In genomic region chr15:31281830-31282229, GRCm38 (mm10) we compare ENCODE assay signal across 20 mouse cellular contexts. TPM values are rescaled to one million over a fixed set of nuclear protein-coding genes. Genes with fewer than 3 reads are reported as not detected.
DNase-seq lines count a peak whose midpoint lies in the region; ATAC-seq and TF ChIP-seq lines count a peak whose summit lies in the region.
"Had no signal": no experiment of that assay in that cellular context is flagged by ENCODE, and none has a peak within 500 bp of the region (broad histone marks: within the 10 kb centered on the region; RNA-seq: fewer than 3 reads in every experiment).

No protein-coding gene starts in this region.

- no peak; the same call in 1 of the 2 replicates for ATAC-seq in liver, postnatal 0 days
- ATAC-seq in megakaryocyte progenitor cell, adult 5-6 weeks (replicated peaks; ENCODE audit: poor library complexity), result peak; percentile 56
- ATAC-seq in midbrain, postnatal 0 days (ENCODE audit: low FRiP score), result no peak
- ATAC-seq in forebrain, embryonic 14.5 days, result no peak
- ATAC-seq: forebrain, postnatal 0 days; inflammation-experienced regulatory T-cells, adult 6 months had no signal

- H3K4me2 ChIP-seq in liver, postnatal 0 days (ENCODE audit: low read depth, low read length), result no peak overlapping the region
- 0 out of 2 replicates have a peak overlapping the region, but pooled peaks have one; percentile 26 for H3K4me2 ChIP-seq in midbrain, postnatal 0 days (ENCODE audit: low read depth, low read length, poor library complexity, severe bottlenecking)
- H3K4me2 ChIP-seq in forebrain, embryonic 14.5 days (ENCODE audit: low read length), result no peak overlapping the region
- H3K4me2 ChIP-seq: heart, embryonic 12.5 days had no signal

- no peaks in the 10 kb centered on the region for H3K9me3 ChIP-seq in liver, postnatal 0 days (ENCODE audit: low read length)
- no peaks in the 10 kb centered on the region for H3K9me3 ChIP-seq in midbrain, postnatal 0 days (ENCODE audit: low read length)
- H3K9me3 ChIP-seq in forebrain, embryonic 14.5 days (replicated peaks; ENCODE audit: control insufficient read depth, low read length), result no peaks in the 10 kb centered on the region
- H3K9me3 ChIP-seq: heart, embryonic 12.5 days; megakaryocyte, embryonic 14.5 days had no signal

- 55% methylated on average over 13 of the region's 13 CpGs for WGBS in liver, postnatal 0 days (ENCODE audit: insufficient replicate concordance)
- 44% methylated on average over 13 of the region's 13 CpGs for WGBS in midbrain, postnatal 0 days
- WGBS in forebrain, embryonic 14.5 days, result 84% methylated on average over 13 of the region's 13 CpGs

- TF ChIP-seq CTCF in liver, postnatal 0 days (IDR thresholded peaks at IDR 0.05; ENCODE audit: low read depth), result no peak
- TF ChIP-seq CTCF in brain, embryonic 14.5 days (IDR thresholded peaks at IDR 0.05; ENCODE audit: borderline replicate concordance, extremely low read depth, insufficient read depth, insufficient read length), result no peak
- TF ChIP-seq CTCF in midbrain, postnatal 0 days (IDR thresholded peaks at IDR 0.05), result no peak

- peak; percentile 22 for DNase-seq in liver
- no peak for DNase-seq in liver, postnatal 0 days
- peak; percentile 74 for DNase-seq in brain, embryonic 14.5 days (ENCODE audit: low read depth)
- peak; percentile 25 for DNase-seq in midbrain, postnatal 0 days (ENCODE audit: low spot score)
- no peak for DNase-seq in cerebellum, postnatal 4 days (ENCODE audit: low spot score in 2 of 2)
- DNase-seq in forebrain, embryonic 14.5 days (ENCODE audit: low spot score), result no peak
- DNase-seq in kidney, adult 8-10 months, result no peak
- DNase-seq: adrenal gland, adult 2 months; cerebellum, adult 9-11 months; embryo, embryonic 11 days; forebrain, postnatal 0 days; heart, postnatal 14 days; lung, postnatal 10 days; right cerebral cortex, postnatal 4 days; thymus, postnatal 36 days had no signal

- TF ChIP-seq POLR2A in brain, embryonic 14.5 days (IDR thresholded peaks at IDR 0.05; ENCODE audit: borderline replicate concordance, extremely low read depth, insufficient read depth, insufficient read length, poor library complexity, severe bottlenecking), result no peak

- no peak for TF ChIP-seq EP300 in liver, postnatal 0 days (IDR thresholded peaks at IDR 0.05; ENCODE audit: low read depth)

- H3K27ac ChIP-seq in liver, postnatal 0 days (ENCODE audit: low read depth), result no peak overlapping the region
- H3K27ac ChIP-seq in midbrain, postnatal 0 days (ENCODE audit: low read depth, low read length), result 0 out of 2 replicates have a peak overlapping the region, but pooled peaks have one; percentile 12
- no peak overlapping the region for H3K27ac ChIP-seq in forebrain, embryonic 14.5 days (ENCODE audit: low read depth, low read length)
- H3K27ac ChIP-seq: left cerebral cortex, adult 2 months had no signal

- H3K4me3 ChIP-seq in liver, postnatal 0 days (ENCODE audit: low read depth, low read length), result no peak overlapping the region
- no peak overlapping the region for H3K4me3 ChIP-seq in midbrain, postnatal 0 days (ENCODE audit: low read depth, low read length)
- no peak overlapping the region for H3K4me3 ChIP-seq in forebrain, embryonic 14.5 days (ENCODE audit: low read depth, low read length)
- H3K4me3 ChIP-seq: heart, embryonic 12.5 days; left cerebral cortex, adult 2 months; megakaryocyte, embryonic 14.5 days had no signal

- H3K36me3 ChIP-seq in liver, postnatal 0 days (replicated peaks; ENCODE audit: insufficient read depth, low read length), result no peaks in the 10 kb centered on the region
- no peaks in the 10 kb centered on the region for H3K36me3 ChIP-seq in midbrain, postnatal 0 days (ENCODE audit: insufficient read depth, low read length)
- H3K36me3 ChIP-seq in forebrain, embryonic 14.5 days (ENCODE audit: control insufficient read depth, insufficient read depth, low read length), result no peaks in the 10 kb centered on the region
- H3K36me3 ChIP-seq: heart, embryonic 12.5 days had no signal

- peaks cover 8% of the 10 kb centered on the region for H3K4me1 ChIP-seq in liver, postnatal 0 days (ENCODE audit: insufficient read depth)
- H3K4me1 ChIP-seq in midbrain, postnatal 0 days (ENCODE audit: insufficient read depth, low read length), result no peaks in the 10 kb centered on the region
- H3K4me1 ChIP-seq in forebrain, embryonic 14.5 days (ENCODE audit: control insufficient read depth, insufficient read depth, low read length), result 0 out of 2 replicates have a peak, but pooled peaks cover 3% of the 10 kb centered on the region

- no peaks in the 10 kb centered on the region for H3K27me3 ChIP-seq in liver, postnatal 0 days (ENCODE audit: insufficient read depth, low read length)
- H3K27me3 ChIP-seq in midbrain, postnatal 0 days (ENCODE audit: insufficient read depth, low read length), result no peaks in the 10 kb centered on the region
- no peaks in the 10 kb centered on the region for H3K27me3 ChIP-seq in forebrain, embryonic 14.5 days (replicated peaks; ENCODE audit: control insufficient read depth, insufficient read depth, low read length)
- H3K27me3 ChIP-seq: heart, embryonic 12.5 days had no signal

- H3K9ac ChIP-seq in liver, postnatal 0 days (replicated peaks), result no peak overlapping the region
- no peak overlapping the region for H3K9ac ChIP-seq in midbrain, postnatal 0 days (replicated peaks; ENCODE audit: low read length, poor library complexity, severe bottlenecking)
- H3K9ac ChIP-seq in forebrain, embryonic 14.5 days (ENCODE audit: low read length), result no peak overlapping the region
- H3K9ac ChIP-seq: forebrain, postnatal 0 days; heart, embryonic 12.5 days had no signal

RNA-seq across cellular contexts. Expression of gene Dap, which starts 57.7 kb away (rescaled TPM):
- polyA plus RNA-seq in liver, postnatal 0 days (2015; fragmentation: Nextera tagmentation; extraction: Ambion mirVana), result 75.9 and 77.8 TPM in 2 replicates
- polyA plus RNA-seq in brain, embryonic 14.5 days (2012; rRNA removed), result 16.6 and 24.4 TPM in 2 replicates
- total RNA-seq in megakaryocyte progenitor cell, adult 5-6 weeks (2015), result 98.8 and 118 TPM in 2 replicates
- 82.2 and 87.6 TPM in 2 replicates for total RNA-seq in megakaryocyte progenitor cell, adult 5-6 weeks (2017)
- total RNA-seq in midbrain, postnatal 0 days (2014; rRNA removed), result 14.8 and 22.1 TPM in 2 replicates
- 26.1 and 28.2 TPM in 2 replicates for polyA plus RNA-seq in midbrain, postnatal 0 days (2015; fragmentation: Nextera tagmentation; extraction: Ambion mirVana)
- 21.1 and 22.7 TPM in 2 replicates for polyA plus RNA-seq in forebrain, embryonic 14.5 days (2014; fragmentation: Nextera tagmentation; extraction: Ambion mirVana)

Comparison
In these comparisons a context has a peak if more than half of its experiments do, and no peak if none do; other contexts are left out.
1. DNase-seq: peak in liver (single experiment), brain, embryonic 14.5 days (single experiment) and midbrain, postnatal 0 days (single experiment); none in liver, postnatal 0 days (single experiment), cerebellum, postnatal 4 days (0 of 2), forebrain, embryonic 14.5 days (single experiment) and kidney, adult 8-10 months (0 of 2).